Mouse (Mus musculus) Patski (cell line): Measurements from ENCODE around the gene C1ql4. TPM values are rescaled to one million over a fixed set of nuclear protein-coding genes. Genes with fewer than 3 reads are reported as not detected.
A peak's percentile ranks its signal among the peaks of the same experiment; 100 is the strongest.

Experiments used
- ATAC-seq: fragments of 100-300 bp; one replicate; pipeline ENCODE4 v1.8.0; 2021
- CTCF ChIA-PET: fragments of 350-600 bp; sonication (Branson Sonifier 250); formaldehyde crosslinking; loops from one replicate; lab custom pipeline; 2022; ENCODE audit warnings: inconsistent platforms; lab: Charles Lee
- POLR2A ChIA-PET: fragments of 350-600 bp; sonication (Branson Sonifier 250); formaldehyde crosslinking; loops from one replicate; lab custom pipeline; 2022; ENCODE audit warnings: antibody characterized with exemption, inconsistent platforms; lab: Charles Lee
- DNase-seq: peaks from one replicate; pipeline ENCODE4 v3.0.0-alpha.2; 2011; ENCODE audit warnings: low read depth, low spot score
- H3K27me3 ChIP-seq: fragments of 371-371 bp; one replicate; pipeline ENCODE4 v1.5.1; 2021
- CTCF ChIP-seq: fragments of 100-300 bp; IDR thresholded peaks from one replicate; pipeline ENCODE4 v1.5.1; 2021
- in situ Hi-C: fragments of 300-500 bp; cut with MboI; formaldehyde crosslinking; loops from 3 replicates; pipeline ENCODE4 v1.11.1; 2018; ENCODE audit warnings: low pct_unique_long_range_greater_than_20kb, mixed read lengths
- polyA plus RNA-seq: library from polyadenylated mRNA; unstranded; gene quantifications from one replicate; pipeline ENCODE4 v1.2.3, GENCODE M21; 2021

C1ql4 gene
- polyA plus RNA-seq, 1 experiment from 2014 or later, result 0.24 TPM

- ATAC-seq, result peak; percentile 13
Observed at GRCm38 (mm10) chr15:99099139-99099556, 11.5 kb upstream of the C1ql4 start.

GRCm38 (mm10) chr15:99098493-99098861 lies 10.9 kb upstream of the C1ql4 start:
- CTCF ChIA-PET, result interaction anchor here (0.7 to 3.5 kb wide), 9 partner anchors 11 to 72 kb away, joined by 3 to 18 read pairs (median 5); partner anchors contain the start of genes C1ql4, Prph and Troap
- POLR2A ChIA-PET, result interaction anchor here (0.5 to 0.6 kb wide), 2 partner anchors 38 to 227 kb away, joined by 3 read pairs; no protein-coding TSS in a partner anchor
- in situ Hi-C loops, result loop anchor here (5.0 kb wide), 1 partner anchor 96 kb away; no protein-coding TSS in a partner anchor
- TF ChIP-seq CTCF, result no peak
- no peaks in the 10 kb centered on the region for H3K27me3 ChIP-seq
- no peak for ATAC-seq
- no peak for DNase-seq

More at GRCm38 (mm10) chr15:99099139-99099556, 11.5 kb upstream of the C1ql4 start:
- TF ChIP-seq CTCF, result no peak
- no peaks in the 10 kb centered on the region for H3K27me3 ChIP-seq
- in situ Hi-C loops, result loop anchor here (5.0 kb wide), 1 partner anchor 97 kb away; no protein-coding TSS in a partner anchor
- DNase-seq, result no peak
- ChIA-PET CTCF (interaction anchor here (0.9 to 3.5 kb wide), 7 partner anchors 11 to 72 kb away, joined by 3 to 18 read pairs (median 6); partner anchors contain the start of genes C1ql4 and Prph), POLR2A (interaction anchor here (0.6 kb wide), 1 partner anchor 227 kb away, joined by 3 read pairs; no protein-coding TSS in a partner anchor)

DNA sequence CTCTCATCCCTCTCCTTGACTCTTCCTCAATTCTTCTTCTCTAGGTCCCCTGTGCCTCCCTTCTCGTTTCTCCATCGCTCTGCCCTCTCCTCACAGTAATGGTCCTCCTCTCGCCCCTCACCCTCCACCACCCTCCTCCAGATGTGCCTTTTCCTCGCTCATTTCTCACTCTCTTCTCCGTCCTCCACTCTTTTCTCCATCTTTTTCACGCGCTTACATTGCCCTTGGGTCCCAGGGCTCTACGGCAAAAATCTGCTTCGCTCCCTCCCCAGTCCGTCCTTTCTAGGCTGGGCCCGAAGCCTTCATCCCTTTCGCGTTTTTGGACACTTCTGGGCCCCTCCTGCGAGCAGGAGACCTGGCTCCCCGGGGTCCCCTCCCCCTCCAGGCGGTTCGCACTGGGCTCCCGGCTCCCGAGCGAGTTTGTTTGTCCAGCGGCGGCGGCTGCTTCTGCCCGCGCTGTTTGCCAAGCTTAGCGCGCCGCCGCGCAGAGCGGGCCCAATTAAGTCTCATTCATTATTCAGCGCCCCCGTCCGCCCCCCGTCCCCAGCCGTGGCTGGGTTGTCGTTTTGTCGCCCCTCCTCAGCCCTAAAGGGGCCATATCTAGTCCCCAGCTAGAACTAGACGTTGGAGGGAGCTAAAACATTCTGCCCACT lies 10.3 kb upstream of the C1ql4 start:
- no peaks in the 10 kb centered on the region for H3K27me3 ChIP-seq
- no peak for DNase-seq
- POLR2A ChIA-PET, result interaction anchor here (0.5 kb wide), 1 partner anchor 39 kb away, joined by 3 read pairs; no protein-coding TSS in a partner anchor
- in situ Hi-C loops, result loop anchor here (5.0 kb wide), 1 partner anchor 96 kb away; no protein-coding TSS in a partner anchor
- CTCF ChIA-PET, result interaction anchor here (0.7 to 3.5 kb wide), 8 partner anchors 10 to 71 kb away, joined by 3 to 18 read pairs (median 5); partner anchors contain the start of genes C1ql4, Prph and Troap
- TF ChIP-seq CTCF, result no peak
- no peak for ATAC-seq

DNA sequence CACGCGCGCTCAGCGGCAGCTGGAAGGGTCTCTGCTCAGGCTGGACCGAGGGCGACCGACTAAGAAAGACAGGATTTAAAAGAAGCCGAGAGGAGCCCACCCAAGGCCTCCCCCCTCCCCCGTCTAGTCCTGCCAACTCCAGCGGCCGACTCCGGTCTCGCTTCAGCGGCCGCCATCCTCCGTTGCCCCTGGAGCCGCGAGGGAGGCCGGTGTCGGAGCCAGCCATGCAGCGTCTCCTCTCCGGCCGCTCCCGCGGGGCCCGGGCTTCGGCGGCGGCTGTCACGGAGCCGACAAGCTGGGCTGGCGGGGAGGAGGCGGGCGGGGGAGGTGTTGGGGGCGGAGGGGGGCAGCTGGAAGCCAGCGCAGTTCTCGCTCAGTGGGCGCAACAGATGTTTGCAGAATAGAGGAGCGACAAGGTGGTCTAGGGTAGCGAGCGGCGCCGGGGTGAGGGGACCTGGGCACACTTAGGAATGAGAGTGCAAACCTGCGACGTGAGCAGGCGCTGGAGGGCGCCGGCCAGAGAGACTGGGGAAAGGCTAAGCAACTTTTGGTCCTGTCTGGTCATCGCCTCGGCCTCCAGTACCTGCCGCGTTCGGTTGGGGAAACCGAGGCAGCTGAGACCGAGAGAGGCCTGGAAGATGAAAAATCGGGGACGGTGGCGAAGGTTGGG lies 9.3 kb upstream of the C1ql4 start:
- no peaks in the 10 kb centered on the region for H3K27me3 ChIP-seq
- in situ Hi-C loops, result loop anchor here (5.0 kb wide), 1 partner anchor 95 kb away; no protein-coding TSS in a partner anchor
- DNase-seq (no peak), ATAC-seq (no peak)
- TF ChIP-seq CTCF, result no peak
- ChIA-PET POLR2A (interaction anchor here (1.1 kb wide), 1 partner anchor 22 kb away, joined by 4 read pairs; the partner anchor contains the start of gene Troap), CTCF (no interaction called here)

DNA sequence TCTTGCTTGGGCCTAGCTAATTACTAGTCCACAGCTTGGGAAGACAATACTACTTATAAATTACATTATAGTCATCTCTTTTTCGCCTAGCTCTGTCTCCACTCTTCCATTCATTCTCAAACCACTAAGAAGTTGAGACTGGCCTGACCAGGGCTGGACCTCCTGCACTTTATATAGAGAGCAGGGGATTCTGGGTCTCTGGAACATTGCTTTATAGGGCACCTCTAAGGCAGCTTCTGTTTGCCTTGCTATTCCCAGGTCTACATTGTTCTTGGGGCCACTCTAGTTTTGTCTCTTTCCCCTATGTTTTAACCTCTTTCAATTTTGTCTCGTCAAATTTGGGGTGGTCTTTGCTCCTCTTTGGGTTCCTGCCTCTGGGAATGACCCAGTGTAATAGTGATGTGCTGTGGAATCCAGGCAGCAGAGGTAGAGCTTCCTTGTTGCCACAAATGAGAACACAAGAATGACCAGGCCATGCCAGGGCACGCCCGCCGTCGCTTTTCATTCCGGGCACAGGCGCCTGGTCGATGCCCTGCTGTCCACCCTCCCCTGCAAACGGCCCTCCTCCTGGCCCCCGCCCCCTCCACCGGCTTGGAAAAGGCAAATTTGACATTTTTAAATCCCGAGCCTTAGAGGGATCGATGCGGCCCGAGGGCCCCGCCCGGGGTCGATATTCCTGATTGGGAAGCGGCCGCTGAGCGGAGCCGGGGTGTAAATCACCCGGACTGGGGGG lies 8.6 kb upstream of the C1ql4 start:
- H3K27me3 ChIP-seq, result no peaks in the 10 kb centered on the region
- no peak for DNase-seq
- in situ Hi-C loops, result loop anchor here (5.0 kb wide), 1 partner anchor 94 kb away; no protein-coding TSS in a partner anchor
- no peak for ATAC-seq
- ChIA-PET CTCF (interaction anchor here (1.6 kb wide), 1 partner anchor 17 kb away, joined by 3 read pairs; no protein-coding TSS in a partner anchor), POLR2A (interaction anchor here (1.1 kb wide), 1 partner anchor 22 kb away, joined by 4 read pairs; the partner anchor contains the start of gene Troap)
- TF ChIP-seq CTCF, result no peak

DNA sequence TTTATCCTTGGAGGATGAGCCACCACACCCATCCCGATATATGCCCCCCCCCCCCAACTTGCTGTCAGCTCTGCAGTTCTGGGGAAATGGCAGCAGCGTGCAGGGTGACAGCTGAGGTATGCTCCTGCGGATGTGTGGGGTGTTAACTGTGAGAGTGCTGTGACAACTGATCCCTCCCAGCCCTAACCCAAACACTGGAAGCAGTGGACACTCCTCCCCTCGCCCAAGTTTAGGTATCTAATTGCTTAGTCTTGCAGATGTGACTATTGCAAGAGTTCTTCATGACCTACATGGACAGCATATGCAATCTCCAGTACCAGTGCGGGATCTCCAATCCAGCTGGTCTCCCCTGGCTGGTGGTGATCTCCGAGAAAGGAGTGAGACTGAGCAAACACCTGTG lies 7.7 kb upstream of the C1ql4 start:
- ATAC-seq, result no peak
- POLR2A ChIA-PET, result no interaction called here
- TF ChIP-seq CTCF, result no peak
- CTCF ChIA-PET, result interaction anchor here (1.6 kb wide), 1 partner anchor 18 kb away, joined by 3 read pairs; no protein-coding TSS in a partner anchor
- no peak for DNase-seq
- no peaks in the 10 kb centered on the region for H3K27me3 ChIP-seq
- in situ Hi-C loops, result loop anchor here (5.0 kb wide), 1 partner anchor 93 kb away; no protein-coding TSS in a partner anchor

DNA sequence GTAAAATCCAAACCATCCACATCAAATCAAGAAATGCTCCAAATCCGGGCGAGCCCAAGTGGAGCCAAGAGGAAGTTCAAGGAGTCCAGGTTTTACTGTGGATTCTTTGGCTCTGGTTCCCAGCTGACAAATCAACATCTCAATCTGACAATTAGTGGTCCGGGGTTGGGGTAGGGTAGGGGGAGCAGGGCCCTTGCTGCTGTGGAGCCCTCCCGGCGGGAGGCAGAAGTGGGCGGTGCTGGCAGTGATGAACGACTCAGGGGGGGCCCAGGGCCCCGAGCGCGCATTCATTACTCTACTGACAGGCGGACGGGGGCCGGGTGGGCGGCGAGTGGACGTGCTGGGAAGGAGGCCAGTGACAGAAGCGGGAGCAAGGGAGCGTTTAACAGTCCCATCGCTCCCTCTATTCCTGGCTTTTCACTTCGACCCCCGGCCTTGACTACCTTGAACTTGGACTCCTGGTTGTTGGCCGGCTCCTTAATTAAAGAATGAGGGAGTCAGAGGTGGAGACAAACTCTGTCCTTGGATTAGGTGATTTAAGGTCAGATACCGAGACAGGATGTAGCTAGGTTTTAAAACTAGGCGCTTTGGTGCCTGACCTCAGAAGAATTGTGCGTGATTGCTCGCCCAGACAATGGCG lies 7.1 kb upstream of the C1ql4 start:
- in situ Hi-C loops, result loop anchor here (5.0 kb wide), 1 partner anchor 92 kb away; no protein-coding TSS in a partner anchor
- ATAC-seq, result no peak
- DNase-seq, result no peak
- TF ChIP-seq CTCF, result no peak
- no peaks in the 10 kb centered on the region for H3K27me3 ChIP-seq
- CTCF ChIA-PET, result interaction anchor here (1.6 kb wide), 1 partner anchor 19 kb away, joined by 3 read pairs; no protein-coding TSS in a partner anchor
- POLR2A ChIA-PET, result no interaction called here

- in situ Hi-C loops, result no loop called here
- ChIA-PET POLR2A (no interaction called here), CTCF (interaction anchor here (1.0 kb wide), 1 partner anchor 93 kb away, joined by 4 read pairs; no protein-coding TSS in a partner anchor)
- no peak for DNase-seq
- no peak for TF ChIP-seq CTCF
- ATAC-seq, result no peak
- H3K27me3 ChIP-seq, result no peaks in the 10 kb centered on the region
Observed at GRCm38 (mm10) chr15:99093291-99094258, 6.0 kb upstream of the C1ql4 start.
